Mouse (Mus musculus) spleen, postnatal 36 days (tissue): ENCODE data around the gene Fam222b.
"Not testable (repeated sequence)": the region's sequence is repeated elsewhere in the genome, so short reads cannot be mapped to it uniquely, and the experiment has no call there.

Source experiments
- DNase-seq, 2 experiments: peaks; one replicate each; pipeline ENCODE4 v3.0.0; 2022; ENCODE audit warnings: low spot score in 2 of 2, mixed read lengths in 1 of 2

Fam222b gene

DNA sequence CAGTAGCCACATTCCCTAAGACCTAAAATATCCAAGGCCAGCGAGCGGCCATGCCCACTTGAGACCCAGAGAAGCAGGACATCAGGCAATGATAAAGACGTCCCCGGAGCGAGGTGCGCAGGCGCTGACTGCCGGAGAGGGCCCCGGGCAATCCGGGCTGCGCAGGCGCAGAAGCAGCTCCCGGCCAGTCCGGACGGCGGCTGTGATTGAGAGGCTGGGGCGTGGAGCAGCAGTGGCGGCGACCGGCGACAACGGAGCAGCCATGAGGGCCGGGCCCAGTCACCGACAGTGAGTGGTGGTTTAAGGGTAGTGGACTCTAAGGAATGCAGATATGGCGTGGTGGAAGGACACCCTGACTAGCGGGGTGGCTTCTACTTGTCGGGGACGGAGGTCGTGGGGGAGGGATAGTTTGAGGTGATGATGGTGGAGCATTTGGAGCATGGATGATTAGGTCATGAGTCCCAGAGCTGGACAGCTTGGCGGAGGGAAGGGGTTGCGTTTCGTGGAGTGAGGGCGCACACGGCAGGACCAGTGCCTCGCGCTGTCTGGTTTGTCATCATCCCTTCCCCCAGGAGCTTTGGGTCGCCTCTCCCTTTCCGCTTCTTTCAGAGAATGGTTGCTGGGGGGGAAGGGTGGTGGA, at the start of gene Fam222b:
Gene Fam222b, plus strand, starts transcription at position 157 of the 640 bp plus-strand sequence.
- DNase-seq, result peak; percentile 91 to 92

DNA sequence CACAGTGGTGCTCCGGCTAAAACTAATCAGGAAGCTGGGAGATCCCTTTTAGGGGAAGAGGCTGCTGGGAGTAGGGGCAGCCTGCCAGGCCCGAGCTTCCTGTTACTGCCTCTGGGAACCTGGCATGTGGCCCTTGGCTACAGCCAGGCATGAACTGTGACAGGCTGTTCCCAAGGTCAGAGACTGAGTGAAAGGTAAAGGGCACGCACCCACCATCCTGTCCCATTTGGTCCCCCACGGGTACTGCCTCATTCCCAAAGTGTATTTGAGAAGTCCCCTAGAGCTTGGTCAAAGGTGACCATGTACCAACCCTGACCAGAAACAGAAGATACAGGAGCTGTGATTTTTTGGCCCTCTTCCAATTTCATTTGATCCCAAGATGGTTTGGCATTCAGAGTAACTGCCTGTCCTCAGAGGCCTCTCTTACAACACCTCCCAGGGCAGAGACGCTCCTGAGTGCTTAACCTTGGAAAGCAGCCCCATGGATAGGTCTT, 49.7 kb upstream of the Fam222b start:
- DNase-seq, result peak; percentile 26 to 27

DNA sequence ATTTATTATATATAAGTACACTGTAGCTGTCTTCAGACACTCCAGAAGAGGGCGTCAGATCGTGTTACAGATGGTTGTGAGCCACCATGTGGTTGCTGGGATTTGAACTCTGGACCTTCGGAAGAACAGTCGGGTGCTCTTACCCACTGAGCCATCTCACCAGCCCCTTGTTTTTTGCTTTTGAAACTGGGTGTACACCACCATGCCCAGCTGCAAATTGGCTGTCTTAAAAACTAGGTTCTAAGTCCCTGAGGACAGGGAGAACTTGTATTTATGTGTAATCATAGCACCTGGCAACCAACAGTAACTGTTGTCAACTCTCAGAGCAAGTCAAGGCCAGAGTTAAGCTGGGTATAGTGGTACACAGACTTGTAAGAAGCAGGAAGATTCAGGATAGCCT, 45.8 kb upstream of the Fam222b start:
- not testable (repeated sequence) for DNase-seq

DNA sequence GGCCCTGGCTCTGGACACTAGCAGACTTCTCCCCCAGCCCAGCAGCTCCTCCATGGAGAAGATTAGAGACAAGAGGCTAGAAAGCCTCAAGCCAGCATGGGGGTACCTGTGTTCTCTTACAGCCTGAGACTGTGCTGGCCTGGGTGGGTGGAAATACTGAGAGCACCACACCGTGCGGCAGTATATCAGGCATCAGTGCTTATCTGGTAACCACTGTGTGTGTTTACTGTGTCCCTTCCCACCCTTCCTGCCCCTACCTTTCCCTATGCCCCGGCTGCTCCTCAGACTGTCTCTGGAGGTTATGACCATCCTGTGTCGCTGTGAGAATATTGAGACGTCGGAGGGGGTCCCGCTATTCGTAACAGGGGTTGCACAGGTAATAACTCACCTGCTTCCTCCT, 41.4 kb upstream of the Fam222b start:
- no peak for DNase-seq

DNA sequence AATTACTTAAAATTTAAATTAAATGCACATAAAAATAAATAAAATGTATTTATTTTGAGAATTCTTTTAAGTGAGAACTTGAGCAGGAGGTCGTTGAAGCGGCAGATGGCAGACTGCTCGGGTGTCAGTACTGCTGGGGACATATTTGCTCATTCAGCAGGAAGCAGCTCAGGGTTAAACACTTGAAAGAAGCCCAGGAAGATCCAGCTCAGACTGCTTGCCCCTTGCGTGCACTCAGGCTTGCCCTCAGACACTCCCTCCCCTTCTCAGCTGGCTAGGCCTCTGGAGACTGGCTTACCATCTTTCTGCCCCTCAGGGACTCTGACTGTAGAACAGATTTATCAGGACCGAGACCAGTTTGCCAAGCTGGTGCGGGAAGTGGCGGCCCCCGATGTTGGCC, 37.5 kb upstream of the Fam222b start:
- DNase-seq, result no peak

DNA sequence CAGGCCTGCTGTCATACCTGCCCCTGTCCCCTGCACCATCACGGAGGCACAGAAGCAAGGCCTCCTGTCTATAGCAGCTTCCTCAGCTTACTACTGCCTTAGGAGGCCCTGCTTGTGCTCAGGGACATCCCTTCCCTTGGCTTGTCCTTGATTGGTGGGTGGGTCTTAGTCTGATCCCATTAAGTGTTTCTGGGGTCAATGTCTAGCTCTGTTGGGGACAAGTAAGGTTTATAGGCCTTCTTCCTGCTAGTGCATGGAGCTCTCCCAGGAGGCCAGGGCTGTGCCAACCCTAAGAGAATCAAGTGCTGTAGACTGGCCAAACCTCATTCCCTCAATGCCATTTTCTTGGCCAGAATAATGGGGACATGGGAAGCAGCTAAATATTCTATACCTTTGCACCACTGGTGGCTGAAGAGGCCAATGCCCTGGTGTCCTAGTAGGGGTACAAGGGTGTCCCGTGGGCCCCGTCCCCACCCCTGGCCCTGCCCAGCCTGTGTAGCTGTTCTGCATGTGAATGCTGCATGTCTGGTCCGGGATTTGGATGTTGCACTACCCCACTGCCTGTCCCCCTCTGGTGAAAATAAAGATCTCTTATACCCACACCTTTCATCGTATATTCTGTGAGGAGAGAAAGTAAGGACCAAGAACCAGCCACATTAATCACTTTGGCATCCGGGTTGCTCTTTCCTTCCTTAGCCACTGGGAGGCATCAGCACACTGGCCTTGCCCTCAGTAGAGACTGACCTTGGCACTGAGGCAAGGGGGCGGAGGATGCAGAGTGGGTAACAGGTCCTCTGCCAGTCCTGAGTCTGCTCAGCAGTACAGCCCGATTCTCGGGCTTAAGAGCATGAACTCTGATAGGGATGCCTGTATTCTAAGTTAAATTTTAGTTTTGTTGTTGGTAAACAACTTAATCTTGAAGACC, 34.4 kb upstream of the Fam222b start:
- DNase-seq, result peak; percentile 70 to 79

DNA sequence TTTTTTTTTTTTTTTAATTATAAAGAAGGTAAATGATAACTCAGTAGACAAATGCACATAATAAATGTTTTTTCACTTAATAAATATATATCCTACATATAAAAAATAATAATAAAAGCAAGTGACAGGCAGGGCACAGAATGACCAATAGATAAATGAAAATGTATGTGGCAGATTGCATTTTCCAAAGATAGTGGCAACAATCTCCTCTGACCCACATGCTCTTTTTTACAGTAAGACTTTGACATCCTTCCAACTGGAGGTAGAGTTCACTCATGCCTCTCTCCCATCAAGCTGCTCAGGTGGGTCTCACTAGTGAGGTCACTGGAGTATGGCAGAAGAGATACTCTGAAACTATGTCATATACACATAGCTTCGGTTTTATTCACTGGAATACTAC, 31.9 kb upstream of the Fam222b start:
- DNase-seq, result no peak

DNA sequence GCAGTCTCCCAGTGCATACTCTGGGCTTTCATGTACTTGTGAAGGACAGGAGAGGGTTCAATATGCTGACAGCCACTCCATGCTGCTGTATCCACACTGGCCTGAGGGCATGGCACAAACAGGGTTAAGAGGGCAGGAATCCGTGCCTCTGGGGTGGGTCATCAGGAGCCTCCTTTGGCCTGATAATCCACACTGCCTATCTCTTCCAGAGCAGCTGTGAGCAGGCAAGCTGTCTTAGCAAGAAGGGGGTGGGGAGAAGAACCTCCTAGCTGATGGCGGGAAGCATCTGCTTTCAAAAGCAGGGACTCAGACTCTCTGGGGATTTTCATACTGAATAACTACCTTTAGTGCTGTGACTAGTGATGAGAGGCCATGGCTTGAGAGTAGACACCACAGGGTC, 28.6 kb upstream of the Fam222b start:
- DNase-seq, result peak; percentile 63 to 77

DNA sequence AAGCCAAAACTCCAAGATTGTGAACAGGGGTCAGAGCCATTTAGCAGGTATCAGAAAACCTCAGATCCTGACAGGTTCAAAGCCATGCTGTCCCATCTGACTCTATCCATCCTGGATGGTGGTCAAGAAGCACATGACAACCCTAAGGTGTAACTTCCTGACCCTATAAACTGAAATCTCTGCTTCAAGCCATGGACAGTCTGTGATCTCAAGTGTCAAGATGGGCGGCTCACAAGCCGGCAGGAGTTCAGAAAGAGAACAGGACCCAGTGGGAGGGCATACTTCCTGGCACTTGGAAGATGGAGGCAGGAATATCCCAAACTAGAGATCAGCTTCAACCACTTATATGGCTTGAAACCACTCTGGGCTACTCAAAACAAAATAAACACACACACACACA, 27.8 kb upstream of the Fam222b start:
- no peak for DNase-seq

DNA sequence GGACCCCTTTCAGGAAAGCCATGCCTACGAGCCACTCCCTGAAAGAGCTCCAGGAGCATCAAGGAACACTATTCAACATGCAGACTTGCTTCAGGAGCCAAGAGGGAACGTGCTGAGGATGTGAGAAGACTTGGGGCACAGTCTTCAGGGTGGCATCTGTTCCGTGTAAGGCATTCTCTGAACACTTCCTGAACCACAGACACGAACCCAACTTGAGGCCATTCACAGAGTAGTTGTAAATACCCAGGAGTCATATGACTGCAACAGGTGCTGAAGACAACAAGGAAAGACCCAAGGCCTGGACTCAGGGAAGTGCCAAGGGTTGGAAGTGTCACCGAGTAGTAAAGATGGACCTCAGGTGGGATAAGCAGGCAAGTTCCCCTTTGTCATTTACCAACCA, 26.9 kb upstream of the Fam222b start:
- DNase-seq, result no peak

DNA sequence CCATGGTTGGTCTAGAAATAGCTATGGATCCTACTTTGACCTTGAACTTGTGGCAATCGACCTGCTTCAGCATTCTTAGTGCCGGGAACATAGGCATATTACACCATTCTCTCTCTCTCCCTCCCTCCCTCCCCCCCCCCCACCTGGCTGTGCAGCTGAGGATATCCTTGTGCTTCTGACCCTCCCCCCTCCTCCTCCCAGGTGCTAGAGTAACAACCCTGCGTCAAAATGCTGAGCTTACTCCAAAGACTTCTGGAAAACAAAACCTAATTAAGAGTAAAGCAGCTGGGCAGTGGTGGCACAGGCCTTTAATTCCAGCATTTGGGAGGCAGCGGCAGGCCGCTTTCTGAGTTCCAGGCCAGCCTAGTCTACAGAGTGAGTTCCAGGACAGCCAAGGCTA, 25.3 kb upstream of the Fam222b start:
- DNase-seq, result no peak

DNA sequence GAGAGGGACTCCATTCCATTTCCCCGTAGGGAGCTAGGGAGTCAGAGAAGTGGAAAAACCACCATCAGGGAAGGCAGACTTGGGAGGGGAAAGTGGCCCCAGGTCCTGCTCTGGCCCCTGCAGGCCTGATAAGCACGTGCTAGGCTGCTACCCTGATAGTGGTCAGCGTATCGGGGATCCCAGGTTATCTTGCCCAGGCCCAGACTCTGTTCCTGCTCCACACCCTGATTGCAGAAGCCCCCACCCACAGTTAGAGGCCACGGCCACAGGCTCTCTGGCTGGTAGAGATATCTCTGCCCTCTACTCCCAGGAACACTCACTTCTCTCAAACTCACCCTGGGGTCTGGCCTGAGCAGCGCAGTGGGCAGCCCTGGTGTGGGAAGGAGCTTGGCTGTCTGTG, 24.8 kb upstream of the Fam222b start:
- DNase-seq, result peak; percentile 76 to 85

DNA sequence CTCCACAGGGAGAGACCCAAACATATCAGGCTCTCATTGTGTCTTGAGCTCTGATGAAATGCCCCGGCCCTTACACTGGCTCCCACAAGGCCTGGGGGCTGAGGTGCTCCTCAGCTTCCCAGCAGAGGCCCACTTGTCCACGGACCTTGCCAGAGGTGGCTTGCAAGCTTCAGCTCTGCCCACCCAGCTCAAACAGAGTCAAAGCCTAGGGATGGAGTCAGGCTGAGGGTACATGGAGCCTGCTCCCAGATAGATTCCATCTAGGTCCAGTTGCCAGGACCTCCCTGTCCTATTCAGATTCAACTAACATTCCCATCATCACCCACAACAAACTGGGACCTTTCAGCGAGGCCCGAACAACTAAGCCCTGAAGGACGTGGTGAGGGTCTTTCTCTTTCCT, 22.5 kb upstream of the Fam222b start:
- no peak for DNase-seq

DNA sequence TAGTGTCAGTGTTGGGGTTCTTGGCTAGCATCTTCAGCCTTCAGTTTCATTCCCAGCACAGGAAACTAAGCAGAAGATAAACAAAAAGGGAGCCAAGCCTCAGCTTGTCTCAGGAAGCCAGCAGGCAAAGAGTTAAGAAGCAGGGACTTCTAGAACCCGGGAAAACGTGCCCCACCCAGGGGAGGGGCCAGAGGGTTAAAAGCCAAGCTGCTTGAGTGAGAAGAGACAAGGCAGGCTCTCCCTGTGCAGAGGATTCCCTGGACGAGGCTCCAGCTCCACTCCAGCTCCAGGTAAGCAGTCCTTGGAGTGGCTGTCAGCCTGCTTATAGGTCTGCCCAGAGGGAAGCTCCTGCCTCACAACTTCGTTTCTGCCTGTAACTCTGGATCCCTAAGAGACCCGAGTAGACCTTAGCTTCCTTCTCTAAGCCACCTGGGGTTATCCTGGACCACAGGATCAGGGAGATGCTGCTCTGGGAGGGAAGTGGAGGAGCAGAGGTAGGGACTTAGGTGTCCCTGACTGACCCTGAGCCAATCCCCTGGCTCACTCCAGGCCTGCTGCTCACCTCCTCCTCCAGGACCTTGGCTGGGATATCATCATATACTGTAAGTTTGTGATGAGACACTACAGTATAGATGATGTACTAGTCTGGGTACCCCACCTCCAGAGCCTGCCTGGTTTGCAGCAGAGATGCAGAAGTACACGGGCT, 21.9 kb upstream of the Fam222b start:
- peak; percentile 72 to 83 for DNase-seq

DNA sequence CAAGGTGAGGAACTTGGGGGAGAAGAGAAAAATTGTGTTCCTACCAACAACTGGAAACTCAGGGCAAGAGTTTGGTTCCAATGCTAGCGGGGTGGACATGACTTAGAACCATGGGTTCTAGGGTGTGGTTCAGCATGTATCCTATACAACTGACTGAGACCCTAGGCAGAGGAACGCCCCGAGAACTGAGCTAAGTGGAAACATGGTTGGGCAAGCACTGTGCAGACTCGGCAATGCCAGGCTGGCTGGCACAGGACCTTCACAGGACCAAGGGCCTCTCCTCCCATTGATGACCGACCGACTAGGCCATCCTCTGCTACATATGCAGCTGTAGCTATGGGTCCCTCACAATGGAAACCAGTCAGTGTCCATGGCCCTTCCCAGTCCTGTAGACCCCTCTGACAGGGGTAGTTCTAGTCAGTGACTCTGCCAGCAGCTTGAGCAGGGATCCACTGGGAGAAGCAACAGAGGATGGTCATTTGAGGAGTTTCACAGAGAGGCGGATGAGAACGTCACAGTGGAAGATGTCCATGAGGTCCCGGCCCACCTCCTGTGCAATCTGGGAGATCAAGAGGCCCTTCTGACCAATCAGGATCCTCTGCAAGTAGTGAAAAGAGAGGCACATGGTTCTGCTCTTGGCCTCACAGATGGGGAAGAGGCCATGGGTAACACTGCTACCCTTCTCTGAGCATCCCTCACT, 20.7 kb upstream of the Fam222b start:
- DNase-seq, result peak; percentile 42 to 58

DNA sequence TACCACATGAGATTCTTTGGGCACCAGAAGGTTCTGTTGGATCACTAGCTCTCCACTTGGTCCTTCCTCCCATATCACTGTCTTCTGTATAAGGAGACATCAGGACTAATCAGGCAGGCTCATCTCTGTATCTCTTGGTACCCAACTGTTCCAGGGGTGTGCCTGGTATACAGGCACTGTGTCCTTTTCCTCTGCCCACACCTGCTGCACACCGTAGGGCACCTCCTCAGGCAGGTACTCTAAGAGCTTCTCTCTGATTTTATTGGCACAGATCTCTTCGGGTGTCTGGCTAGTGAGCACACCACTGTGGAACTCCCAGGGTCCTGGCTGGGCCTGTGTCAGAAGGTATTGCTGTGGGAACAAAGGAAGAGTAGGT, 20.2 kb upstream of the Fam222b start:
- DNase-seq, result no peak

DNA sequence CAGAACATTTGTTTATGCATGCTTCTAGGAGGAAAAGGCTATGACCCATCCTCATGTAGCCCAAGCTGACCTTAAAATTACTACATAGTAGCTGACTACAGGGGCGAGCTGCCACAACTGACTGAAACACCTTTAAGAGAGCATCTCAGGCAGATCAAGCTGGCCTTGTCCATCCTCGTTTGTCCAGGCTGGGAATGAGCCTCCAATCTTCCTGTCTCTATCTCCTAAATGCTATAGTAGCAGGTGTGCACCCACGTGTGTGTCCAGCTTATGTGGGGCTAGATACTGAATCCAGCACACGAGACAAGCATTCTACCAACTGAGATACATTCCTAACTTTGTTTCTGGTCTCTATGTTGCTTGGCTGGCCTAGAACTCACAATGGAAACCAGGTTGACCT, 19.8 kb upstream of the Fam222b start:
- DNase-seq, result no peak

DNA sequence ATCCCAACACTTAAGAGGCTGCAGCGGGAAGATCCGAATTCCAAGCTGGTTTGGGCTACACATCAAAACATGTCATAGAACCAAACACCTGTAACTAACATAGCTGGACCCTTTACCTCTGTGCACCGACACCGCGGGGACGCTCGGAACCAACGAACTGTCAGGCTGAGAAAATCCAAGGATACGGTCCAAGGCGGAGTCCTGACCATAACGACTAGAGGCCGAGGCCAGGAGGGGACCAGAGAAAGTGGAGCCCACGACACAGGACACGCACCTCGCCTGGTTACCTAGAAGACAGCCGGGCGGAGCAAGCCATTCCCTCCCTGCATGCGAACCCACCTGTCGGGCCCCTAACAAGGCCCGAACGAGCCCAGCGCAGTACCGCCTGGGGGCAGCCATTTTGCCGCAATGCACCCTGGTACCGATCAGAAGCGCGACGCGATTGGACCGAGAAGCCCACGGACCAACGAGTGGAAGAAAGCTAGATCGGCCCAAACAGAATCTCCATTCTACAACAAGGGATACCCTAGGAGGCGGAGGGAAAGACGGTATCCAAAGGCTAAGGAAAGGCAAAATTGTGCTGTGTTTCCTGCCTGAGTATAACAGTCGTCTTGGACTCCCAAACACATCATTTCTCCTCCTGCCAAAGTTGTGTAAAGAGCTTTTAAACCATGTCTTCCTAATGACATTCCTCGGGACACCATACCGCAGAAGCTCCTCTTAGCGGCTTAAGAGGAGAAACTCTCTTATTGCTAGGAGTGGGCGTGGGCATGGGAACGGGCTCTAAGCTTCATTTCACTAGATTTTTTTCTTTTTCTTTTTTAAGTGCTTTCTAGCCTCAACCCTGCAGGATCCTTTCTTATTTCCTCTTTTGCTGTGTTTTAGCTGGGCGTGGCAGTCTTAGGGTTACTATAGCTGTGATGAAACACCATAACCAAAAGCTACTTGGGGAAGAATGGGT, 14.2 kb upstream of the Fam222b start, which contains the start of gene Eral1:
Gene Eral1, minus strand, starts transcription at position 423 of the 961 bp plus-strand sequence.
- DNase-seq, result peak; percentile 77 to 84

DNA sequence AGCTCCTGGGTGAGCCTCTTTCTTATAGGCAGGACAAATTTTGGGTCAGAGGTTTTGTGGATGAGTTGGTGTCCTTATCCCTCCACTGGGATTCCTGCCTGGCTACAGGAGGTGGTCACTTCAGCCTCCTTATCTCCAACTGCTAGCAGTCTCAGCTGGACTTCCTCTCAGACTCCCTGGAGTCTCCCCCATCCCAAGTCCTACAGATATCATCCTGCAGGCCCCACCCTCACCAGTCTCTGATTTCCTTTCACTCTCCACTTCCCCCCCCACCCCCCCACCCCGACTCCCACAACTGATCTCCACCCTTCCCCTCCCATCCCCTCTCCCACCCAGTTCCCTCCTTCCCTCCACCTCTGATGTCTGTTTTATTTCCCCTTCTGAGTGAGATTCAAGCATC, 10.9 kb upstream of the Fam222b start:
- no peak for DNase-seq

DNA sequence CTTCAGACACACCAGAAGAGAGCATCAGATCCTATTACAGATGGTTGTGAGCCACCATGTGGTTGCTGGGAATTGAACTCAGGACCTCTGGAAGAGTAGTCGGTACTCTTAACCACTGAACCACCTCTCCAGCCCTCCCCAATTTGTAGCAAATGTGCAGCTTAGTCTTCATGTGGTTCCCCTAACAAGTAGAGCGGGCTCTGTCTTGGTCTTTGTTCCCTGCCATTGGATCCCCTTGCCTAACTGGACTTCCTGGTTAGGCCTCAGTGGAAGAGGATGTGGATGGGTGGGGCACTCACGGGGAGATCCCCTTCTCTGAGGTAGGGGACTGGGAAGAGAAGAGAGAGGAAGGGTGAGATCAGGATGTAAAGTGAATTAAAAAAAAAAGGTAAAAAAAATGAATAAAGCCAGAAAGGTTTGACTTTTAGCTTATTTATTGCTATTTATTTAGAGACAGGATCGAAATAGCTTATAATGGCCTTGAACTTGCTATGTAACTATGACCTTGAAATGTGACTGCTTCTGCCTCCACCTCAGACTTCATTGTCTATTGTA, 7.5 kb upstream of the Fam222b start:
- DNase-seq, result no peak
